Mouse (Mus musculus) left cerebral cortex, postnatal 36 days (tissue): ENCODE data around the gene Prss41. TPM values are rescaled to one million over a fixed set of nuclear protein-coding genes. Genes with fewer than 3 reads are reported as not detected.

Source experiments
- DNase-seq, 2 experiments: peaks; one replicate each; pipeline ENCODE4 v3.0.0; 2021 to 2022; ENCODE audit warnings: low spot score in 2 of 2, mixed read lengths in 1 of 2
- intact Hi-C: fragments of 180-260 bp; cut with DNase I; formaldehyde crosslinking; loops from one replicate; pipeline ENCODE4 v1.15.1; 2025
- microRNA-seq: library from miRNA; unstranded; fragments of <30 nt; microRNA quantifications from one replicate; pipeline ENCODE4 v1.2.0, GENCODE M21; 2022
- total RNA-seq, 2 experiments: library from RNA; stranded (reverse); gene quantifications; 2 replicates each; pipeline ENCODE4 v1.2.3; 2021

Gene Prss41
- total RNA-seq, 2 experiments from 2014 or later: 1.5 to 1.6 TPM

DNA sequence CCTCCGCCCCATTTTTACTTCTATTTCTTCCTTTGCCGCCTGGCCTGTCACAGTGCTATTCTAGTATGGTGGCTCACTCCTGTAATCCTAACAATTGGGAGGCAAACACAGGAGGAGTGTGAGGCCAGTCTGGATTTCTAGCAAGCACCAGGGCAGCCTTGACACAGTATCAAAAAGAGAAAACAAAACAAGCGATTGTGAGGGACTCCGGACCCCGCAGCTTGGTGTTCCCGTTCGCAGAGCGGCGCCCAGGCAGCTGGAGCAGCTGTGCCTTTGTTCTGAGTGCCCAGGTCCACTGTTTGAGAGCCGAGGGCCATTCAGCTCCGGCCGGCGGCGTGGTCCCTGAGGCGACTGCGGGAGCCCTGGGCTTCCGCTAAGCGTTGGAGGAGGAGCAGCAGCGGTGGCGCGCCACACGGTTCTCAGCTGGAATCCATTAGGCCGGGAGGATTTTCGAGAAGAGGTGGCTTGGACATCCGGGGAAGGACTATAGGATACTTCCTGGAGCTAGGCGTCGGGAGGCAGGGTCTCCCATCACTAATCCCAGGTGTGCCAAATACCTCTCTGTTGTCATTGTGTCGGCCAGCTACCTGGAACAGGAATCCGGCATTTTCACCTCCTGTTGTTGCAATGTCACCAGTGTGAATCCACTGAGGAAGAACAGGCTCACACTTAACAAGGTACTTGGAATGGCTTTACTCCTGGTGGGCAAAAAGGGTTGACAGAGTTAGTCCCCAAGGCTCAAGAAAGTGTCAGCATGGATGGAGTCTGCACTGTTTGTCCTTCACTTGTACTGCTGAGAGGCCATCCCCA lies 53.5 kb downstream of the Prss41 start, which contains the start of gene Srrm2:
Srrm2 (plus strand) TSS at position 264 of the 810 bp plus-strand sequence.
- intact Hi-C loops: loop anchor here (1.0 kb wide), 1 partner anchor 12 kb away; no protein-coding TSS in a partner anchor
- peak; percentile 60 to 65 for DNase-seq

- no peak for DNase-seq
- intact Hi-C loops: loop anchor here (1.0 kb wide), 1 partner anchor 12 kb away; no protein-coding TSS in a partner anchor
These were observed 54.2 kb downstream of the Prss41 start for GRCm38 (mm10) chr17:23789749-23790268.

GRCm38 (mm10) chr17:23788973-23789372 lies 55.0 kb downstream of the Prss41 start:
- intact Hi-C loops: no loop called here
- no peak for DNase-seq

Small RNAs within 50 kb of the gene (microRNA-seq; reads per million reads assigned to microRNA genes)
- gene Mir5125: 1.3 reads per million

Other genes with a start within 250 kb of the Prss41 start
- gene Zfp13, start 244.7 kb downstream of the Prss41 start, total RNA-seq: 10 to 100 TPM; 26.0 to 26.4 TPM
- not detected for gene Zscan10, start 243.3 kb downstream of the Prss41 start, total RNA-seq
- under 1 TPM; 0.12 to 0.16 TPM for gene Mmp25, start 198.9 kb downstream of the Prss41 start, total RNA-seq
- gene Bicdl2, start 183.7 kb downstream of the Prss41 start, total RNA-seq: not detected
- gene Hcfc1r1, start 170.6 kb downstream of the Prss41 start, total RNA-seq: 100 to 1,000 TPM; 126 to 137 TPM
- gene Thoc6, start 170.3 kb downstream of the Prss41 start, total RNA-seq: 1 to 10 TPM; 5.3 to 7.0 TPM
- 1 to 10 TPM; 8.8 to 9.9 TPM for gene Tnfrsf12a, start 166.7 kb downstream of the Prss41 start, total RNA-seq
- gene Cldn6, start 164.9 kb downstream of the Prss41 start, total RNA-seq: not detected
- under 1 TPM in 1 of 2 experiments, not detected in 1; 0.30 TPM for gene Cldn9, start 160.1 kb downstream of the Prss41 start, total RNA-seq
- gene 1520401A03Rik, start 121.4 kb downstream of the Prss41 start, total RNA-seq: under 1 TPM in 1 of 2 experiments, not detected in 1; 0.10 TPM
- gene Pkmyt1, start 117.8 kb downstream of the Prss41 start, total RNA-seq: 1 to 10 TPM; 4.1 to 4.7 TPM
- gene Paqr4, start 103.3 kb downstream of the Prss41 start, total RNA-seq: 10 to 100 TPM; 58.7 to 62.9 TPM
- under 1 TPM; 0.48 to 0.81 TPM for gene Kremen2, start 98.3 kb downstream of the Prss41 start, total RNA-seq
- gene Flywch1, start 72.6 kb downstream of the Prss41 start, total RNA-seq: 100 to 1,000 TPM; 354 to 411 TPM
- gene Flywch2, start 58.1 kb downstream of the Prss41 start, total RNA-seq: 10 to 100 TPM; 11.4 to 16.2 TPM
- 100 to 1,000 TPM; 420 to 743 TPM for gene Srrm2, start 53.6 kb downstream of the Prss41 start, total RNA-seq
- gene Elob, start 15.0 kb downstream of the Prss41 start, total RNA-seq: 100 to 1,000 TPM; 330 to 406 TPM
- not detected for gene Prss33, start 8.1 kb downstream of the Prss41 start, total RNA-seq
- not detected for gene Prss32, start 317 bp downstream of the Prss41 start, total RNA-seq
- not detected for gene Prss21, start 23.9 kb upstream of the Prss41 start, total RNA-seq
- gene Dcpp1, start 36.7 kb upstream of the Prss41 start, total RNA-seq: not detected
- gene Dcpp2, start 36.7 kb upstream of the Prss41 start, total RNA-seq: not detected
- gene Dcpp3, start 73.3 kb upstream of the Prss41 start, total RNA-seq: not detected
- gene Sbp, start 97.5 kb upstream of the Prss41 start, total RNA-seq: not detected
- not detected for gene Sbpl, start 111.1 kb upstream of the Prss41 start, total RNA-seq
- under 1 TPM; 0.20 to 0.68 TPM for gene Prss30, start 136.4 kb upstream of the Prss41 start, total RNA-seq
- 1 to 10 TPM; 1.2 to 1.8 TPM for gene Prss22, start 153.9 kb upstream of the Prss41 start, total RNA-seq
- gene Prss27, start 194.0 kb upstream of the Prss41 start, total RNA-seq: not detected
- gene Kctd5, start 229.3 kb upstream of the Prss41 start, total RNA-seq: 10 to 100 TPM; 23.6 to 24.8 TPM